Mouse (Mus musculus): ENCODE results near the gene Olfr829. TPM values are rescaled to one million over a fixed set of nuclear protein-coding genes. Genes with fewer than 3 reads are reported as not detected.
"Not testable (repeated sequence)": the region's sequence is repeated elsewhere in the genome, so short reads cannot be mapped to it uniquely, and the experiment has no call there.

Gene Olfr829
- polyA plus RNA-seq (2012; ENCODE audit: insufficient read depth, insufficient read length, missing spikeins) = not detected in 2 replicates

GRCm38 (mm10) chr9:18854633-18855032 lies at the start of gene Olfr829:
TSS of gene Olfr829 (plus strand) at chr9:18854933.
- H3K27ac ChIP-seq (replicated peaks; ENCODE audit: low read depth, low read length) = no peak within 1 kb of the TSS
- H3K4me1 ChIP-seq (ENCODE audit: control insufficient read depth, insufficient read depth, insufficient read length, low read length) = no peaks in the 10 kb centered on the region
- H3K4me3 ChIP-seq (ENCODE audit: insufficient read depth, low read depth, low read length) = no peak within 1 kb of the TSS

- Histone ChIP-seq H3K4me1 (ENCODE audit: control insufficient read depth, insufficient read depth, insufficient read length, low read length) (no peaks in the 10 kb centered on the region), H3K27ac (replicated peaks; ENCODE audit: low read depth, low read length) (no peak within 1 kb of the TSS), H3K4me3 (ENCODE audit: insufficient read depth, low read depth, low read length) (no peak within 1 kb of the TSS)
Observed at GRCm38 (mm10) chr9:18819426-18819825, 35.3 kb upstream of the Olfr829 start, which contains the start of gene Olfr828. TSS of gene Olfr828 (minus strand) at chr9:18819526.

GRCm38 (mm10) chr9:18874393-18874792 lies 19.7 kb downstream of the Olfr829 start, which contains the start of gene Olfr830:
TSS of gene Olfr830 (plus strand) at chr9:18874693.
- H3K27ac ChIP-seq (replicated peaks; ENCODE audit: low read depth, low read length) = no peak within 1 kb of the TSS
- H3K4me1 ChIP-seq (ENCODE audit: control insufficient read depth, insufficient read depth, insufficient read length, low read length) = no peaks in the 10 kb centered on the region
- no peak within 1 kb of the TSS for H3K4me3 ChIP-seq (ENCODE audit: insufficient read depth, low read depth, low read length)

GRCm38 (mm10) chr9:18907699-18908098 lies 53.0 kb downstream of the Olfr829 start:
- H3K4me3 ChIP-seq (ENCODE audit: insufficient read depth, low read depth, low read length); H3K27ac ChIP-seq (replicated peaks; ENCODE audit: low read depth, low read length); H3K4me1 ChIP-seq (ENCODE audit: control insufficient read depth, insufficient read depth, insufficient read length, low read length): not testable (repeated sequence)

Other genes with a start within 250 kb of the Olfr829 start
- not detected in 2 replicates for gene Muc16, start 180.4 kb upstream of the Olfr829 start, polyA plus RNA-seq (2012; ENCODE audit: insufficient read depth, insufficient read length, missing spikeins)
- gene Olfr24, start 90.9 kb upstream of the Olfr829 start, polyA plus RNA-seq (2012; ENCODE audit: insufficient read depth, insufficient read length, missing spikeins) = not detected in 2 replicates
- gene Olfr828, start 35.4 kb upstream of the Olfr829 start, polyA plus RNA-seq (2012; ENCODE audit: insufficient read depth, insufficient read length, missing spikeins) = not detected in 2 replicates
- not detected in 2 replicates for gene Olfr830, start 19.8 kb downstream of the Olfr829 start, polyA plus RNA-seq (2012; ENCODE audit: insufficient read depth, insufficient read length, missing spikeins)
- not detected in 2 replicates for gene Olfr832, start 82.2 kb downstream of the Olfr829 start, polyA plus RNA-seq (2012; ENCODE audit: insufficient read depth, insufficient read length, missing spikeins)
- not detected in 2 replicates for gene Olfr834, start 133.1 kb downstream of the Olfr829 start, polyA plus RNA-seq (2012; ENCODE audit: insufficient read depth, insufficient read length, missing spikeins)
- not detected in 2 replicates for gene Olfr835, start 177.8 kb downstream of the Olfr829 start, polyA plus RNA-seq (2012; ENCODE audit: insufficient read depth, insufficient read length, missing spikeins)

Measured in brown adipose tissue, adult 24 weeks (tissue).